Comparison of ENCODE assay signal across 19 mouse cellular contexts in the genomic region with DNA sequence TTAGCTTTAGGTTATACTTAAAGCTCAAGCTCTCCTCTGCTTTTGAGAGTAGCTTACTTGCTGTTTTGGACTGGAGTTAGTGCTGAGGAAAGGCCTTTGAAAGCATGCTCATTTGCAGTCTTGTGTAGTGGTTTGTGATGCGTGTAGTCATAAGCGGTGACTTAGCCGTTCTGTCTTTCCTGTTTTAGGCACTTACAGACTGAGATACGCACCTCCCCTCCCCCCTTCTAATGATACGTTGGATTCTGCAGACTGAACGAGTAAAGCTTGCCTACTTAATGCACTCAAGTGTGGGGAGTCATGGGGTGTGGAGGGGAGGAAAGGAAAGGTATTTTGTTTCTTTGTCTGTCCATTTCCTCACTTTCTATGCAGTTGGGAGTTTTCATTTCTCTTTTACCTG. TPM values are rescaled to one million over a fixed set of nuclear protein-coding genes. Genes with fewer than 3 reads are reported as not detected.
DNase-seq lines count a peak whose midpoint lies in the region; ATAC-seq and TF ChIP-seq lines count a peak whose summit lies in the region.
"Had no signal": no experiment of that assay in that cellular context is flagged by ENCODE, and none has a peak within 500 bp of the region (broad histone marks: within the 10 kb centered on the region; RNA-seq: fewer than 3 reads in every experiment).

No protein-coding gene starts in this region.

- H3K4me3 ChIP-seq in kidney, postnatal 0 days (replicated peaks; ENCODE audit: low read depth, low read length), result no peak overlapping the region
- H3K4me3 ChIP-seq in forebrain, embryonic 14.5 days (ENCODE audit: low read depth, low read length), result no peak overlapping the region
- H3K4me3 ChIP-seq: embryonic facial prominence, embryonic 13.5 days; forebrain, embryonic 15.5 days; heart, embryonic 10.5 days; hindbrain, embryonic 12.5 days; liver, embryonic 13.5 days; neural tube, embryonic 12.5 days had no signal

- H3K4me1 ChIP-seq in kidney, postnatal 0 days (replicated peaks; ENCODE audit: insufficient read depth, low read length), result peaks cover 19% of the 10 kb centered on the region; the same call in 1 of the 2 replicates
- no peaks in the 10 kb centered on the region for H3K4me1 ChIP-seq in forebrain, embryonic 14.5 days (ENCODE audit: control insufficient read depth, insufficient read depth, low read length)
- H3K4me1 ChIP-seq: forebrain, embryonic 15.5 days; neural tube, embryonic 12.5 days had no signal

- no peak overlapping the region for H3K4me2 ChIP-seq in kidney, postnatal 0 days (ENCODE audit: low read length)
- H3K4me2 ChIP-seq in forebrain, embryonic 14.5 days (ENCODE audit: low read length), result no peak overlapping the region
- H3K4me2 ChIP-seq: embryonic facial prominence, embryonic 13.5 days; forebrain, embryonic 15.5 days; hindbrain, embryonic 12.5 days; liver, embryonic 13.5 days; neural tube, embryonic 12.5 days had no signal

- ATAC-seq in kidney, postnatal 0 days (replicated peaks; ENCODE audit: low FRiP score, low read depth), result no peak; the same call in 1 of the 2 replicates
- no peak for ATAC-seq in forebrain, embryonic 14.5 days
- ATAC-seq: forebrain, embryonic 15.5 days; intestine, embryonic 16.5 days had no signal

- peak; percentile 46 for DNase-seq in heart, adult 11 months
- no peak for DNase-seq in heart, adult 9 months (ENCODE audit: low spot score in 2 of 2)
- DNase-seq in kidney, postnatal 0 days (ENCODE audit: low spot score), result peak; percentile 36
- no peak for DNase-seq in kidney, adult 9 months
- peak; percentile 26 to 37 for DNase-seq in spleen, postnatal 36 days (ENCODE audit: low spot score in 2 of 2)
- DNase-seq in spleen, postnatal 14 days (ENCODE audit: low spot score in 2 of 2), result no peak
- peak; percentile 37 for DNase-seq in naive thymus-derived CD4-positive, alpha-beta T cell, adult 2 months (ENCODE audit: low read depth)
- no peak for DNase-seq in forebrain, embryonic 14.5 days (ENCODE audit: low spot score)
- DNase-seq: cerebellum, adult 9-11 months; gastrocnemius, postnatal 36 days; liver, embryonic 13.5 days; right cerebral cortex, adult 18-20 months; thymus, adult 2 months had no signal

- no peak overlapping the region for H3K9ac ChIP-seq in kidney, postnatal 0 days (ENCODE audit: low read depth, low read length)
- no peak overlapping the region for H3K9ac ChIP-seq in forebrain, embryonic 14.5 days (ENCODE audit: low read length)
- H3K9ac ChIP-seq: embryonic facial prominence, embryonic 13.5 days; forebrain, embryonic 15.5 days; hindbrain, embryonic 12.5 days; liver, embryonic 13.5 days; neural tube, embryonic 12.5 days had no signal

- WGBS in kidney, postnatal 0 days, result 39% methylated on average over 6 of the region's 6 CpGs
- 59% methylated on average over 6 of the region's 6 CpGs for WGBS in forebrain, embryonic 14.5 days

- H3K27me3 ChIP-seq in kidney, postnatal 0 days (ENCODE audit: insufficient read depth, low read length), result no peaks in the 10 kb centered on the region
- H3K27me3 ChIP-seq in forebrain, embryonic 14.5 days (replicated peaks; ENCODE audit: control insufficient read depth, insufficient read depth, low read length), result no peaks in the 10 kb centered on the region
- H3K27me3 ChIP-seq: embryonic facial prominence, embryonic 13.5 days; forebrain, embryonic 15.5 days; hindbrain, embryonic 12.5 days; liver, embryonic 13.5 days; neural tube, embryonic 12.5 days had no signal

- no peak for TF ChIP-seq CTCF in kidney, postnatal 0 days (IDR thresholded peaks at IDR 0.05; ENCODE audit: low read depth)

- H3K36me3 ChIP-seq in kidney, postnatal 0 days (ENCODE audit: insufficient read depth, low read length), result peaks cover 19% of the 10 kb centered on the region; the same call in 1 of the 2 replicates
- peaks cover 38% of the 10 kb centered on the region for H3K36me3 ChIP-seq in forebrain, embryonic 14.5 days (ENCODE audit: control insufficient read depth, insufficient read depth, low read length)

- H3K9me3 ChIP-seq in kidney, postnatal 0 days (replicated peaks; ENCODE audit: low read length), result no peaks in the 10 kb centered on the region
- no peaks in the 10 kb centered on the region for H3K9me3 ChIP-seq in forebrain, embryonic 14.5 days (replicated peaks; ENCODE audit: control insufficient read depth, low read length)
- H3K9me3 ChIP-seq: embryonic facial prominence, embryonic 13.5 days; forebrain, embryonic 15.5 days; heart, embryonic 10.5 days; hindbrain, embryonic 12.5 days; liver, embryonic 13.5 days; neural tube, embryonic 12.5 days had no signal

- H3K27ac ChIP-seq in kidney, postnatal 0 days, result no peak overlapping the region
- no peak overlapping the region for H3K27ac ChIP-seq in forebrain, embryonic 14.5 days (ENCODE audit: low read depth, low read length)
- H3K27ac ChIP-seq: embryonic facial prominence, embryonic 13.5 days; forebrain, embryonic 15.5 days; heart, embryonic 10.5 days; hindbrain, embryonic 12.5 days; liver, embryonic 13.5 days; neural tube, embryonic 12.5 days had no signal

RNA-seq across cellular contexts. Expression of gene Zcchc2, which starts 41.7 kb away (rescaled TPM):
- polyA plus RNA-seq in kidney, postnatal 0 days (2015; fragmentation: Nextera tagmentation; extraction: Ambion mirVana), result 2.5 and 2.6 TPM in 2 replicates
- 1.6 and 1.7 TPM in 2 replicates for polyA plus RNA-seq in forebrain, embryonic 14.5 days (2014; fragmentation: Nextera tagmentation; extraction: Ambion mirVana)

Comparison
In these comparisons a context has a peak if more than half of its experiments do, and no peak if none do; other contexts are left out.
1. DNase-seq: peak in heart, adult 11 months (single experiment), kidney, postnatal 0 days (single experiment), spleen, postnatal 36 days (2 of 2) and naive thymus-derived CD4-positive, alpha-beta T cell, adult 2 months (single experiment); none in heart, adult 9 months (0 of 2), kidney, adult 9 months (single experiment), spleen, postnatal 14 days (0 of 2) and forebrain, embryonic 14.5 days (single experiment).